Mouse (Mus musculus): Measurements from ENCODE around the gene 2510002D24Rik. TPM values are rescaled to one million over a fixed set of nuclear protein-coding genes. Genes with fewer than 3 reads are reported as not detected.

The 2510002D24Rik gene
- polyA plus RNA-seq (2017; shearing (Covaris generic)) = 10 to 100 TPM; 65.2 to 95.3 TPM

DNA sequence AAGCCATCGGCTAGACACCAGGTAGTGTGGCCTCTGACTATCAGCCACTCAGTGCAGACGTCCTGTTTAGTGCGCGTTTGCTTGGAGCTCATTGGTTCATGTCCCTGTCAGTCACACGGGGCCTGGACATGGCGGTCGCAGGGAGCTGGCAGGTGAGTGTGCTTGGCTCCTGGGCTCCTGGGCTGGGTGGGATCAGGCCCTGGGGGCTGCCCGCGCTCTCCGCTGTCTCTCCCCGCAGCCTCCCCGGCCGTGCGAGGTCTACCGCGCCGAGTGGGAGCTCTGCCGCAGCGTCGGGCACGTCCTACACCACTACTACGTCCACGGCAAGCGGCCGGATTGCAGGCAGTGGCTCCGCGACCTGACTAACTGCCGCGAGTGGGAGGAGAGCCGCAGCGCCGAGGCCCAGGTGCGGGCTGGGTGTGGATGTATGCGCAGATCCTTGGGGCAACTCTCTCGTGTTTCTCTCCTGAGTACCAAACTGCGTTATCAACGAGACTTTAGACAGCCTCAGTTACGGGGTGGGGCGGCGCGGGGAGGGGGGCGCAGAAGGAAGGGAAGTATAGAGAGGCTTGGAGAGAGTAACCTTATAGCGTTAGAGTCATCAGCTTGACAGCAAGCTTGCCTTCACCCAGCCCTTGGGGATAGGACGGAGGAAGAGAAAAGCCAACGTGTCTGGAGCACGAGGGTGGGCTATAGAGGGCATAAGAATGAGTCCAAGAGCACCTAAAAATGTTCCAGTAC is at the start of gene 2510002D24Rik, which contains the start of gene Gm28539:
2510002D24Rik (plus strand) TSS at position 111 of the 741 bp plus-strand sequence.
Gm28539 (plus strand) TSS at position 117 of the 741 bp plus-strand sequence.

DNA sequence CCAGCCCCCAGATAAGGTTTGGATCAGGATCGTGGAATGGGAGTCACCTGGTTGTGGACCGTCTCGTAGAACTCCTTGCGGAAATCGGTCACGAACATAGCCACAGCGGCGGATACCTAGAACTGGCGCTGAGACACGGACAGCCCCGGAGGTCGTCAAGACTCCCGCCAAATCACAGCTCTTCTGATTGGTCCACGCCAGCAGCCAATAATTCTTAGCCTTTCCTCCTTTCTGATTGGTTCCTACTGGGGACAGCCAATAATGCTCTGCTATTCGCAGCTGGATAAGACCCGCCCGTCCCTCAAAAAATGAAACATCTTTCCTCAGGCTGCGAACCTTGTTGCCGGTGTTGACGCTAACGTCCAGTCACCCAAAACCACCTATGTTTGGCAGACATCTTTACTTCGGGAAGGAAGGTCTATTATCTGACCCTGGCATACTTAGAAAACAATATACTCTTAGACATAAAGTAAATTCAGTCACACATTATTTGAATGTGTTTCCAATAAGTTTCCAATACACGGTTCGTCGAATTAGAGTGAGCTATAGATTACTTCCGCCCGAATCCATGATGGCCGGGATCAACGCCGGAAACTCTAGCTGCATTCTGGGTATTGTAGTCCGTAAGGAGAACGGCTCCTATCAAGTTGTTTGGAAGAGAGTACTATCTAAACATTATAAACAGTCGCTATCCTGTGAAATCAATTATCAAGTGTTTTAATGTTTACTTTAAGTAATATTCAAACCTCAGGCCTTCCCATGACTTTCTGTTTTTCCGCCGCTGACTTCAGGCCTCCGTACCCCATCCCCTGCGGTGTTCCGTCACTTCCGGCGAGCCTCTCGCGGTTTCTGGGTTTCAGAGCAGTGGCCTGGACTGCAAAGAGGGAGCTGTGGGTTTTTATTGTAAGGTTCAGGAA is 24.7 kb upstream of the 2510002D24Rik start, which contains the start of the genes Ufd1 and Cdc45:
Ufd1 (plus strand) TSS at position 312 of the 917 bp plus-strand sequence.
Cdc45 (minus strand) TSS at position 520 of the 917 bp plus-strand sequence.

DNA sequence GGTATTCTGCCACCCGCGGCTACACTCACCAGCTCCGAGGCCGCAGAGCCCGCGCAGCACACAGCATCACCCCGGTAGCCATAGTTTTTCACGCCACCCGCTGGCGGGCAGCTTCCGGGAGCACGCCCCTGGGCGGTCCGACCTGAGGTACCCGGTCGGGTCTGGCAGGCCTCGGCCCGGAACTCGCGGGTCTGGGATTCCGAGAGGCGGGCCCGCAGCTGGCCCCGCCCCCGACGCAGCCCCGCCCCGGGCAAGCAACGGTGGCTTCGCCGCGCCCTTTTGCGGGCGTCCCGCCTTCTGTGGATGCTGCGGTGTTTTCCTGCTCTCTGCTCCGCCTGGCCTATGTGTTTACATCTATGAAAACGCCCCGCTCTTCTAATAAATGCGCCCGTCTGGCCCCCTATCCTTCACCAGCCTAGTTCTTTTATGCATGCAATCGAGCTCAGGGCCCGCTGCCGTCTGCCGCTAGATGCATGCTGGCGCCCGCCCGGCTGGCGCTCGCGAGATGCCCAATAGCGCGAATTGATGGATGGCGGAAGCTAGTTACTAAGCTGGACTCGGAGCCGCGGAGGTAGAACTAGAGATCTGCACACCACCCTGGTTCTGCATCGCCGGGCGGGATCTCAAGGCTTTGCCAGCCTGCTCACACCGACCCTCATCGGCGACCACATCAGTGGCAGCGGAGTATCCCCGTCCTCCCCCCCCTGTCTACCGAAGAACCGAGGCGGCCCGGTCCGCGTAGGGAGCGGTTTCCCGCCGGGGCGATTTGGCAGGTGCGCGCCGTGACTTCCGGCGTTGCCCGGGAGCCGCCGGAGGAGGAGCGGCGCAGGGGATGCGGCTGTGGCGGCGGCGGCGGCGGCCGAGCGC is 40.3 kb downstream of the 2510002D24Rik start, which contains the start of the genes Mrpl40 and Hira:
Mrpl40 (minus strand) TSS at position 421 of the 867 bp plus-strand sequence.
Hira (plus strand) TSS at position 596 of the 867 bp plus-strand sequence.

Other genes starting within 250 kb of the 2510002D24Rik start
- gene Tbx1, start 245.9 kb upstream of the 2510002D24Rik start, polyA plus RNA-seq (2017; shearing (Covaris generic)) = under 1 TPM in 1 of 2 experiments, not detected in 1; 0.39 TPM
- gene Gp1bb, start 214.2 kb upstream of the 2510002D24Rik start, polyA plus RNA-seq (2017; shearing (Covaris generic)) = under 1 TPM in 1 of 2 experiments, not detected in 1; 0.18 TPM
- gene Gm49601, start 210.2 kb upstream of the 2510002D24Rik start, polyA plus RNA-seq (2017; shearing (Covaris generic)) = not detected
- under 1 TPM in 1 of 2 experiments, not detected in 1; 0.91 TPM for gene Sept5, start 206.6 kb upstream of the 2510002D24Rik start, polyA plus RNA-seq (2017; shearing (Covaris generic))
- gene Cldn5, start 59.7 kb upstream of the 2510002D24Rik start, polyA plus RNA-seq (2017; shearing (Covaris generic)) = under 1 TPM; 0.16 to 0.49 TPM
- gene Ufd1, start 24.8 kb upstream of the 2510002D24Rik start, polyA plus RNA-seq (2017; shearing (Covaris generic)) = 100 to 1,000 TPM; 120 to 159 TPM
- 10 to 100 TPM; 14.8 to 19.0 TPM for gene Cdc45, start 24.6 kb upstream of the 2510002D24Rik start, polyA plus RNA-seq (2017; shearing (Covaris generic))
- gene Gm28539, start within 50 bp of the 2510002D24Rik start, polyA plus RNA-seq (2017; shearing (Covaris generic)) = not detected
- gene Mrpl40, start 40.3 kb downstream of the 2510002D24Rik start, polyA plus RNA-seq (2017; shearing (Covaris generic)) = 10 to 100 TPM; 92.6 to 93.2 TPM
- gene Hira, start 40.5 kb downstream of the 2510002D24Rik start, polyA plus RNA-seq (2017; shearing (Covaris generic)) = 10 to 100 TPM; 19.8 to 23.5 TPM